Mouse (Mus musculus): ENCODE measurements around the gene Arvcf.

DNA sequence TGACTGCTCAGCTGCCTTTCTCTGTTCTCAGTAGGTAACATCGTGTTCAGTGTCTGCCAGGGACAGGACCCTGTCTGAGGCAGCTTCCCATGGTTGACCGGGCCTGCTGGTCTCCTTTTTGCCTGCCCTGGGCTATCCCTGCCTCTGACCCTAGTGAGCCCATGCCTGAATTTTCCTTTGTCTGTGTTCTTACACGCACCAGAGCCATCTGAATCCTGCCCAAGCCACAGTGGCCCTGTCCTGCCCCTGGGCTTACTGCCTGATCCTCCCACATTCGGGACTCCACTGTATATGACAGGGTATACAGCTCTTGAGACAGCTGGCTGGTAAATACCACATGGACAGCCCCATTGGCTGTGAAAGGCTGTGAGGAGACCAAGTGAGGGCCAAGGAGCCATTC lies 61.8 kb downstream of the Arvcf start:
- TF ChIP-seq POLR2A (IDR thresholded peaks at IDR 0.05; ENCODE audit: borderline replicate concordance, low read depth, low read length) (no peak), CTCF (IDR thresholded peaks at IDR 0.05; ENCODE audit: low read depth, low read length) (no peak)
